Mouse (Mus musculus) CD4-positive, CD25-positive, alpha-beta regulatory T cell, adult 2 months (primary cell): ENCODE results near the gene Kbtbd4.
A peak's percentile ranks its signal among the peaks of the same experiment; 100 is the strongest.
"Not testable (repeated sequence)": the region's sequence is repeated elsewhere in the genome, so short reads cannot be mapped to it uniquely, and the experiment has no call there.

Experiments used
- DNase-seq: peaks from one replicate; pipeline ENCODE4 v3.0.0-alpha.2; 2012; ENCODE audit warnings: low read depth, low spot score

Kbtbd4 gene

DNA sequence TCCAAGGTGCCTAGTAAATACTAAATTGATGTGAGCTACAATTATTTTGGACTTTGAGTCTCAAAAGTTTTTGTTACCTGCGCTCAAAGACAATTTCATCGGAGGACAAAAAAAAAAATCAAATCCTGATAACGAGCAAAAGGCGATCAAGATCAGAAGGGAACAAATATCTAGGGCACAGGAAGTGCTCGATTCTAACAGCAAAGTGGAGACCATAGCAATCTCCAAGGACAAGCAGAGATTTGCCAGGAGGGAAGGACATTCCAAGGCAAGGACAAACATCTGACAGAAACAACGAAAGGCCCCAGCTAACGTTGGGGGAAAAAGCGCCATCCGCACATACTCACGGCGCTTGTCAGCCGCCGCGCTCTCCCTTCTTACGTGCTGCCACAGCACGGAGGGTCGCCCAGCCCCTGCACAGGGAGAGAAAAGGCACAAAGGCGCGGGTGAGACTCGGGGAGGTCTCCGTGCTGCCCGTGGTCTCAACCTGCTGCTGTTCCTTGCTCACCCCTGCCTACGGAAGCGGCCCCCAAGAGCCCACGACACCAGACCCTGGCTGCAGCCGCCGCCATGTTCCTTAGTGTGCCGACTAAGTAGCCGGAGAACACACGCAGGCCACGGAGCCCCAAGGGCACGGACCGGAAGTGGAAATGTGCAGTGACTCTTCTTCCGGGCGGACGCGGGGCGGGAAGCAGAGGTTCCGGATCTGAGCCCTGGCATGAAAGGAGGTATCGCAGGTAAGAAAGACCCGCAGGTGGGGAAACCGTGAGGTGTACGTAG is at the start of gene Kbtbd4, which contains the start of gene Ndufs3:
TSS of gene Kbtbd4 (plus strand) at position 665 of the 780 bp plus-strand sequence.
TSS of gene Ndufs3 (minus strand) at position 752 of the 780 bp plus-strand sequence.
- DNase-seq: peak; percentile 94

DNA sequence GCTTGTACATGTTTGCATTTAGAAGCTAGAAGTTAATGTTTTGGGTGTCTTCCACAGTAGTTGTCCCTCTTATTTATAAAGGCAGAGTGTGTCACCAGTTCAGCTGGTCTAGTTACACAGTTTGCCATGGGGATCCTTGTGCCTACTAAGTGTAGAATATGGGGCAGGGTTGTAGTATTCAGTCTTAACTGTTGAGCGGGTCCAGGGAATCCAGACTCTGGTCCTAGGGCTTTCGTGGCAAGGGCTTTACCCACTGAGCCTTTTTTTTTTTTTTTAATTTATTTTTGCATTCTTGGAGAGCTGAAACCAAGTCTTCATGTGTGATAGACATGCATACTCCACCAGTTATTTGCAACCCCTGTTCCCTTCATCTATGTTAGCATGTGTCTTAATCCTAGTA is 43.1 kb upstream of the Kbtbd4 start:
- DNase-seq: no peak

- no peak for DNase-seq
These were observed 40.4 kb upstream of the Kbtbd4 start for GRCm38 (mm10) chr2:90864184-90864583.

DNA sequence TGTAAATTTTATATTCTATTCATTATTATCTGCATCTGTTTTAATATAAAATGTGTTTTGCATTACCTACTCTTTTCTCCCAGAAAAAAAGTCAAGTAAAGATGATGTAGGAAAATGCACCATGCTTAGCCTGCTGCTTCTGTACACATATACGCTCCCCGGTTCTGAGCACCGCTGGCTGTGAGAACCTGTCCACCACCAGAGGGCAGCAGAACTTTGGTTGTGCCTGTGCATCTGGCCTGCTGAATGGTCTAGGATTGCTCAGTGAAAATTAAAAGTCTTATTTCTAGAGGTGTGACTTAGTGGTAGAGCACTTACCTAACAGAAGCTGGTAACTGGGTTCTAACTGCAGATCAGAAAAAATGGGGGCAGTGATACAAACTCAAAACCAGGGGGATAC is 38.0 kb upstream of the Kbtbd4 start:
- DNase-seq: peak; percentile 85

DNA sequence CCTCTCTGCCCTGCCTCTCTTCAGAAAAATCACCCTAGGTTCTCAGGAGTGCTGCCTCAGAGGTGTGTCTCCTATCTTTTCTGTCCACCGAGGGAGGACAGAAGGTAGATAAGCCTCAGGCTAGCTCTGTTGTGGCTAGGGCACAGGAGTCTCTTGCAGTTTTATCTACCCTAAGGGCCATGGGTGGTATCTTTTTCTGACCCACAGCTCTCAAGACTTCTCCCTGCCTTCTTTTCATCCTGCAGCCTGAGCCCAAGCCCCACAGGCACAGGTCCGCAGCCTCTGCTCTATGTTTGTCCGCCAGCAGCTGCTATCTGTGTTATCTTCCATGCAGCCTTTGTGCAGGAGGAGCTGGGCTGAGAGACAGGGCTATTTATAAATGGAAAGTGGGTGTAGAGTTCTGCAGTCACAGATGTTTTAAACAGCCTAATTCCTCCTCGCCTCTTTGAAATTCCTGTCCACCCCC is 34.4 kb upstream of the Kbtbd4 start:
- DNase-seq: no peak

DNA sequence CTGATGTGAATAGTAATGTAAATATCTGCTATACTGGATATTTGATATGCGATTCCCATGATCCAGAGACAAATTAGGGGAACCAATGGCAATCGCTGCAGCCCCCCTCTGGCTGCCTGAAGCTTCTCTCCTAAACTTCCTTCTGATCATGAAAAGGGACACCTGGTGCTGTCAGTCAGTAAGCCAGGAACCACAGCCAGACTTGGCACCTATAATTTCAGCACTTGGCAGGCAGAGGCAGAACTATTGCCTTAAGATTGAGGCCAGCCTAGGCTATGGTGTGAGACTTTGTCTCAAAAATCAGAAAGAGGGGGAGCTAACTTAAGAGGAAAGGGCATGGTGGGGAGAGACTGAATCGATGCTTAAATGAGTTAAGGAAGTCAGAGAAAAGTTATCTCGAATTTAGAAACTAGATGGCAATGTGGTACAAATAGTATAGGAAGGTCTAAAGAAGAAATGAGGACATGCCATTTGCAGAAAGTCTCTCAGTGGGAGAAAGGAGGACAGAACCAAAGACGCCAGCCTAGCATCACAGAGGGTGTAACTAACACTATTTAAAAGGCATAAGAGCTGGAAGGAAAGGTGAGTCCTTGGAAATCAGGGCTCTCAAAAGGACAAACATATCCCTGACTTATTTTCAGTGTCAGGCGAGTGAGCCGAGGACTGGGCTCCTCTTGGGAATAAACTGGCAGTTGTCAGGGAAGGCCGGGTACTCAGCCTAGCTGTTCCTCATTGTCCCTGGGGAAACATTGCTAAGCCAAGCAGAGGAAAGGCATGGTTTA is 33.2 kb upstream of the Kbtbd4 start:
- no peak for DNase-seq

DNA sequence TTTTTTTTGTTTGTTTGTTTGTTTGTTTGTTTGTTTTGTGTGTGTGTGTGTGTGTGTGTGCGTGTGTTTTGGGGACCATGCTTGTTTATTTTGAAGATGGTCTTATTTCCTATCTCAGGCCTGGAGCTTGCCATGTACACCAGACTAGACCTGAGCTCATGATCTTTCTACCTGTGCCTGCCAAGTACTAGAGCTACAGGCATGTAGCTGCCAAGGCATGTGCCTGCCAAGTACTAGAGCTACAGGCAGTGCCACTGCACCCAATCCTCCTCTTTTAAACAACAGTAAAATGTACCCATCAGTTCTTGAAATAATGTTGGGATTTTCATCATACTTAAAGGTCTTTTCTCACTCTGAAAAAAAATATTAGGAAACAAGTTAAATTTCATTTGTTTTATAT is 30.5 kb upstream of the Kbtbd4 start:
- no peak for DNase-seq

DNA sequence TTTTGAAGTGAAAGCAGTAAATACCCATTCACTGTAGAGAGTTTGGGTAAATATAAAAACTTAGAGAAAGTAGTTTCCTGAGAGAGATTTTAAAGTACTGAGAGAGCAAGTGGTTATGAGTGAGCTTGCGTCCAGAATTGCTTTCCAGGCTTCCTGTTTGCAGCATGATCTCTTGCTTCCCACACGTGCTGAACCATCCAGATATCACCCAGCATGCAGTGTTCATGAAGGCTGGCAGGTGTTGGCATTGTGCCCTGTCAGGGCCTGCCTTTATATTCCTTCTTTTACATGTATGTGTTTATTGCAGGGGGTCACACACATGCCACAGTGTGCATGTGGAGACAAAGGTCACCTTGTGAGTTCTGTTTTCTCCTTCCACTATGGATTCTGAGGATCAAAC is 29.3 kb upstream of the Kbtbd4 start:
- DNase-seq: no peak

GRCm38 (mm10) chr2:90877584-90878259 is 26.8 kb upstream of the Kbtbd4 start:
- no peak for DNase-seq

- DNase-seq: no peak
These were observed 25.1 kb upstream of the Kbtbd4 start for GRCm38 (mm10) chr2:90879419-90879818.

- DNase-seq: no peak
These were observed 24.3 kb upstream of the Kbtbd4 start for GRCm38 (mm10) chr2:90880144-90880785.

DNA sequence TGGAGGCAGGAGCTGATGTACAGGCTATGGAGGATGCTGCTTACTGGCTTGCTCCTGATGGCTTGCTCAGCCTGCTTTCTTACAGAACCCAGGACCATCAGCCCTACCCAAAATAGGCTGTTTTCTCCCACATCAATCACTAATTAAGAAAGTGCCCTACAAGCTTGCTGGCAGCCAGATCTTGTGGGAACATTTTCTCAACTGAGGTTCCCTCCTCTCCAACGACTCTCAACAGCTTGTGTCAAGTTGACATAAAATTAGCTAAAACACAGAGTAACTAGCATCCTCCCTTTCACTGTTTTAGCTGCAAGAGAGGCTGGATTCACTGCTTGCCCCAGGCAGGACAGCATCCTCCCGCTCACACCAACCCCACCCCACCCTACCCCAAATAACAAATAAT is 22.7 kb upstream of the Kbtbd4 start:
- no peak for DNase-seq

GRCm38 (mm10) chr2:90885218-90886041 is 19.1 kb upstream of the Kbtbd4 start, which contains the start of gene C1qtnf4:
TSS of gene C1qtnf4 (plus strand) at chr2:90885860.
- DNase-seq: no peak

DNA sequence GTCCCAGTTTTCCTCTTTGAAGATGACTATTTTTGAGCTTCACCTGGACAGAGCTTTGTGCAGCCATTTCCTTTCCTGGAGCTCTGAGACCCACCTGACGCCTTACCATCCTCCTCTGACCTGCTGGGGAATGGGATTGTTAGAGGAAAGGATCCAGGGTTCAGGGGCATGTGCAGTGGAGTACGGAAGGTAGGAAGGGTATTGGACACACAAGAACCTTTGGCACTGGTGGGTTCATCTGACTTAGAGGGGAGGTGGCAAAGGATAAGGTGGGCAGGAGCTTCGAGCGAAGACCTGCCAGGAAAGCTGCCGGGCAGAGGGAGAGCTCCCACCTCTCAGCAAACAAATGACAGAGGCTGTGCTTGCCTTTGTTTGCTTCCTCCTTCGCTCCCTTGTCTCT is 18.1 kb upstream of the Kbtbd4 start:
- no peak for DNase-seq

DNA sequence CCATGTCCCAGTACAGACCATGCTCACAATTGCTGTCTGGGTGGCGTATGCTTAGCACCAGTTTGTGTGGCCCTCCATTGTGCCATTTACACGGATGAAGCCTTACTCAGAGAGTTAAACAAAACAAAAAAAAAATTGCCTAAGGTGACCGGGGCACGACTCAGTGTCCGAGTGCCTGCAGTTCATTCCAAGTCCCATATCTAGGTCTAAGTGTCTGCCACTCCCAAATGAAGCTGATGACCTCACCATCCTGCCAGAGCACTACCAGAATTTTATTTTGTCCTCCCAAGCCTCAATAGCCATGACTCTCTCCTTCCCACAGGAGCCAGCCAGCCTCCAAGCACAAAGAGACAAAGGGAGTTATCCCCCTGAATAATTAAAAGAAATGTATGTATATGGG is 16.9 kb upstream of the Kbtbd4 start:
- DNase-seq: no peak

- peak; percentile 81 for DNase-seq
These were observed 14.7 kb upstream of the Kbtbd4 start for GRCm38 (mm10) chr2:90889550-90890548.

DNA sequence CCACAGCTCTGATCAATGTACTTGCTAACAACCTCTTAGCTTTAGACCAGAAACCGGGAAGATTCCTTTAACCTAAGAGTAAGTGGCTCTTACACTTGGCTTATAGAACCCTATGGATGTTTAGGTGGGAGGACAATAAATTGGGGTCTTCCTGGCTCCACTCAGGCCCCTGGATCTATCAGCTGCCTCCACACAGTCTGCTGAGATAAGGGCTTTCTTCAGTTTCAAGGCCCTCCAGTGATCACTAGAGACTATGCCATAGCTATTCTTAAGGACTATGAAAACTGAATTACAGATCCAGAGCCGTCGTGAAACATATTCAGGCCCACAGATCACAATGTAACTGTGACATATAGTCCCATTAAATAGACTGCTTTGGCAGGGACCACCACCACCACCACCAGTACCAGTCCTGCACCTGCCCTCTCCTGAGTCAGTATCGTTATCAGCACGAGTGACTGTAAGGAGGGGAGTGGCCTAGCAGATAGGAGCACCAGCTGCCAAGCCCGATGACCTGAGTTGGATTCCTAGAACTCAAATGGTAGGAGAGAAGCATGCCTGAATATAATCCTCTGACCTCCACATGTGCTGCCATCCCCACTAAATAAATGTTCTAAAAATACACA is 10.8 kb upstream of the Kbtbd4 start:
- no peak for DNase-seq

GRCm38 (mm10) chr2:90894299-90894677 is 10.3 kb upstream of the Kbtbd4 start:
- DNase-seq: not testable (repeated sequence)

DNA sequence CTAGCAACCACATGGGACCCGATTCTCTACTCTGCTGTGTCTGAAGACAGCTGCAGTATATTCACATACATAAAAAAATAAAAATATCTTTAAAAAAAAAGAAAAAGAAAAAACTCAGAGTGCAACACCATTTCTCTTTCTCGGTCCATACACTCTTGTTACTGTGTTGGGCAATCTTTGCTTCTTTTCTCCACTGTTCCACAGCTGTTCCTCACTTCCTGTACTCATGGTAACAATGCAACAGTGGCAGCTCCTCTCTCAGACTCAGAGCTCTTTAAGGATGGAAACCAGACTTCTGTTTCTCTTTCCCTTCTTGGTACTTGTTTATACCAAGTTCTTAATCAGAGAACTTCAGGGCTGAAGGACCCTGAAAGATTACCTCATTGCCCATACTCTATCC is 1.1 kb upstream of the Kbtbd4 start:
- no peak for DNase-seq
